Mouse (Mus musculus) midbrain, postnatal 0 days (tissue): ENCODE measurements at regions not wholly inside any gene's neighbourhood (a gene's known extent, or its start where the extent isn't known, plus 50 kb on each side); places are given as distances from the start of the nearest gene placed in this dataset.

ENCODE experiments used
- ATAC-seq: fragments of 200-750 bp; cut with Nextera tagmentation; 2 replicates; pipeline ENCODE4 v1.8.0; 2017; ENCODE audit warnings: moderate number of reproducible peaks, mild to moderate bottlenecking, moderate TSS enrichment, moderate library complexity; ENCODE audit not compliant: low FRiP score
- DNase-seq: peaks from one replicate; pipeline ENCODE4 v3.0.0-alpha.2; 2015; ENCODE audit warnings: low spot score
- H3K27ac ChIP-seq: fragments of 300-500 bp; sonication (generic); 2 replicates; pipeline ENCODE4 v1.5.1; 2014; ENCODE audit warnings: low read depth, mild to moderate bottlenecking, low read length, mixed read lengths
- H3K27me3 ChIP-seq: fragments of 300-500 bp; sonication (generic); 2 replicates; pipeline ENCODE4 v1.6.1; 2014; ENCODE audit warnings: low read length, control low read depth, mixed read lengths; ENCODE audit not compliant: insufficient read depth
- H3K36me3 ChIP-seq: fragments of 300-500 bp; sonication (generic); 2 replicates; pipeline ENCODE4 v1.6.1; 2014; ENCODE audit warnings: low read length, control low read depth, mixed read lengths; ENCODE audit not compliant: insufficient read depth
- H3K4me1 ChIP-seq: fragments of 300-500 bp; sonication (generic); 2 replicates; pipeline ENCODE4 v1.6.1; 2014; ENCODE audit warnings: mild to moderate bottlenecking, control low read depth, antibody characterized with exemption, low read length, mixed read lengths; ENCODE audit not compliant: insufficient read depth
- H3K4me2 ChIP-seq: fragments of 300-500 bp; sonication (generic); 2 replicates; pipeline ENCODE4 v1.6.1; 2014; ENCODE audit warnings: low read depth, mild to moderate bottlenecking, low read length, mixed read lengths; ENCODE audit not compliant: poor library complexity, severe bottlenecking
- H3K4me3 ChIP-seq: fragments of 300-500 bp; sonication (generic); 2 replicates; pipeline ENCODE4 v1.5.1; 2014; ENCODE audit warnings: low read depth, mild to moderate bottlenecking, low read length, moderate library complexity
- H3K9ac ChIP-seq: fragments of 300-500 bp; sonication (generic); replicated peaks from 2 replicates; pipeline ENCODE4 v1.6.1; 2014; ENCODE audit warnings: mild to moderate bottlenecking, low read length, moderate library complexity, mixed read lengths; ENCODE audit not compliant: poor library complexity, severe bottlenecking
- H3K9me3 ChIP-seq: fragments of 300-500 bp; sonication (generic); 2 replicates; pipeline ENCODE4 v1.6.1; 2016; ENCODE audit warnings: low read length, control low read depth
- CTCF ChIP-seq: IDR thresholded peaks from 2 replicates; pipeline ENCODE4 v1.5.1; 2016; ENCODE audit warnings: antibody characterized with exemption, mild to moderate bottlenecking
- WGBS: fragments of 180-500 bp; shearing (Covaris S2); extraction: QIAGEN DNeasy Blood & Tissue Kit; methylation state at CpG from one replicate; pipeline ENCODE4 v1.1.7; 2014; 5-methylcytosine and 5-hydroxymethylcytosine counted together

- Histone ChIP-seq H3K27ac (no peak overlapping the region), H3K36me3 (no peaks in the 10 kb centered on the region), H3K27me3 (no peaks in the 10 kb centered on the region), H3K9ac (no peak overlapping the region), H3K4me1 (no peaks in the 10 kb centered on the region), H3K4me3 (no peak overlapping the region), H3K9me3 (no peaks in the 10 kb centered on the region), H3K4me2 (no peak overlapping the region)
- 49% methylated on average over 8 of the region's 8 CpGs for WGBS
- DNase-seq (no peak), ATAC-seq (no peak)
- no peak for TF ChIP-seq CTCF
These were observed 67.2 kb upstream of the Cd28 start for GRCm38 (mm10) chr1:60649303-60649850.

GRCm38 (mm10) chr1:60646828-60647227 lies 69.8 kb upstream of the Cd28 start:
- Histone ChIP-seq H3K9ac (no peak overlapping the region), H3K4me3 (no peak overlapping the region), H3K4me2 (no peak overlapping the region), H3K4me1 (no peaks in the 10 kb centered on the region), H3K27ac (no peak overlapping the region), H3K36me3 (no peaks in the 10 kb centered on the region), H3K27me3 (no peaks in the 10 kb centered on the region), H3K9me3 (no peaks in the 10 kb centered on the region)
- ATAC-seq (no peak), DNase-seq (no peak)
- no peak for TF ChIP-seq CTCF
- 70% methylated on average over 5 of the region's 5 CpGs for WGBS

- Histone ChIP-seq H3K9me3 (no peaks in the 10 kb centered on the region), H3K4me2 (no peak overlapping the region), H3K27me3 (no peaks in the 10 kb centered on the region), H3K36me3 (no peaks in the 10 kb centered on the region), H3K4me3 (no peak overlapping the region), H3K4me1 (no peaks in the 10 kb centered on the region), H3K27ac (no peak overlapping the region), H3K9ac (no peak overlapping the region)
- TF ChIP-seq CTCF = no peak
- WGBS = 58% methylated on average over 5 of the region's 5 CpGs
- DNase-seq (no peak), ATAC-seq (no peak)
These were observed 70.4 kb upstream of the Cd28 start for GRCm38 (mm10) chr1:60646174-60646573.

GRCm38 (mm10) chr1:60645176-60645575 lies 71.4 kb upstream of the Cd28 start:
- no peaks in the 10 kb centered on the region for H3K9me3 ChIP-seq
- ATAC-seq = no peak
- no peak overlapping the region for H3K27ac ChIP-seq
- H3K4me1 ChIP-seq = no peaks in the 10 kb centered on the region
- no peak overlapping the region for H3K9ac ChIP-seq
- H3K4me3 ChIP-seq = no peak overlapping the region
- 46% methylated on average over 1 of the region's 1 CpGs for WGBS
- no peak overlapping the region for H3K4me2 ChIP-seq
- no peak for DNase-seq
- H3K27me3 ChIP-seq = no peaks in the 10 kb centered on the region
- H3K36me3 ChIP-seq = no peaks in the 10 kb centered on the region
- TF ChIP-seq CTCF = no peak

DNA sequence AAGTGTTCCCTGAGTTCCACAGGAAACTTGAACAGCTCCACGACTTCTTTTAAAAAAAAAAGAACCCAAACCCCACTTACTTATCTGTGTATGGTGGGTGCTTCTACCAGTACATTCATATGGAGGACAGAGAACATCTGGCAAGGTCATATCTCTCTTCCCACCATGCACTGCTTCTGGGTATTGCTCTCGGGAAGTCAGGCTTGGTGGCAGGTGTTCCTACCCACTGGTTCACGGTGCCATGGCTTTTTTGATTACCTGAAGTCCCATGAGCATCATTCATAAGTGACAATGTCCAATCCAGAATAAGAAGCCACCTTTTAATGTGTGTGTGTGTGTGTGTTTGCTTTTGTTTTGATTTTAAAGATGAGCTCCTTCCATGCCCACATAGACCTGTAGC lies 73.8 kb upstream of the Cd28 start:
- H3K4me3 ChIP-seq = no peak overlapping the region
- no peak for ATAC-seq
- WGBS = 78% methylated on average over 3 of the region's 3 CpGs
- no peak overlapping the region for H3K4me2 ChIP-seq
- no peaks in the 10 kb centered on the region for H3K4me1 ChIP-seq
- DNase-seq = no peak
- no peak overlapping the region for H3K27ac ChIP-seq
- H3K36me3 ChIP-seq = no peaks in the 10 kb centered on the region
- no peak overlapping the region for H3K9ac ChIP-seq
- H3K27me3 ChIP-seq = no peaks in the 10 kb centered on the region
- no peak for TF ChIP-seq CTCF
- H3K9me3 ChIP-seq = no peaks in the 10 kb centered on the region

- Histone ChIP-seq H3K27ac (no peak overlapping the region), H3K4me1 (no peaks in the 10 kb centered on the region), H3K9me3 (no peaks in the 10 kb centered on the region), H3K4me3 (no peak overlapping the region), H3K9ac (no peak overlapping the region), H3K36me3 (no peaks in the 10 kb centered on the region), H3K4me2 (no peak overlapping the region), H3K27me3 (no peaks in the 10 kb centered on the region)
- WGBS = 52% methylated on average over 2 of the region's 2 CpGs
- no peak for TF ChIP-seq CTCF
- no peak for DNase-seq
- no peak for ATAC-seq
These were observed 74.4 kb upstream of the Cd28 start for GRCm38 (mm10) chr1:60642175-60642574.
